Mouse (Mus musculus) liver, embryonic 14.5 days (tissue): ENCODE results near the gene Galntl6. TPM values are rescaled to one million over a fixed set of nuclear protein-coding genes. Genes with fewer than 3 reads are reported as not detected.

ENCODE experiments used
- ATAC-seq: fragments of 200-750 bp; cut with Nextera tagmentation; 2 replicates; pipeline ENCODE4 v1.8.0; 2017; ENCODE audit warnings: moderate number of reproducible peaks, mild to moderate bottlenecking, moderate library complexity; ENCODE audit not compliant: insufficient read depth
- DNase-seq, 3 experiments: peaks; one replicate each; pipeline ENCODE4 v3.0.0-alpha.2; 2012 to 2013; ENCODE audit warnings: low read depth in 3 of 3, low spot score in 3 of 3
- H3K27ac ChIP-seq: fragments of 300-500 bp; sonication (generic); 2 replicates; pipeline ENCODE4 v1.5.1; 2014; ENCODE audit warnings: moderate library complexity, mild to moderate bottlenecking, control low read depth, inconsistent platforms
- H3K27me3 ChIP-seq: fragments of 300-500 bp; sonication (generic); 2 replicates; pipeline ENCODE4 v1.6.1; 2014; ENCODE audit warnings: mild to moderate bottlenecking, low read length, moderate library complexity; ENCODE audit not compliant: control insufficient read depth, insufficient read depth
- H3K36me3 ChIP-seq: fragments of 300-500 bp; sonication (generic); replicated peaks from 2 replicates; pipeline ENCODE4 v1.6.1; 2014; ENCODE audit warnings: low read depth; ENCODE audit not compliant: control insufficient read depth, insufficient read depth
- H3K4me1 ChIP-seq, 2 experiments: fragments of 200-500 bp in 1 of 2; fragments of 300-500 bp in 1 of 2; sonication (generic) in 1 of 2; replicated peaks; 2 replicates each; pipeline ENCODE4 v1.6.1; 2012 to 2014; ENCODE audit warnings: antibody characterized with exemption in 1 of 2, inconsistent platforms in 1 of 2, low read length in 1 of 2; ENCODE audit not compliant: control insufficient read depth in 2 of 2, insufficient read depth in 2 of 2
- H3K4me2 ChIP-seq: fragments of 300-500 bp; sonication (generic); 2 replicates; pipeline ENCODE4 v1.6.1; 2014; ENCODE audit warnings: low read depth, mild to moderate bottlenecking, control low read depth, moderate library complexity
- H3K4me3 ChIP-seq, 2 experiments: fragments of 200-500 bp in 1 of 2; fragments of 300-500 bp in 1 of 2; sonication (generic) in 1 of 2; 2 replicates each; pipeline ENCODE4 v1.5.1; 2012 to 2014; ENCODE audit warnings: low read depth in 2 of 2, low read length in 2 of 2, mild to moderate bottlenecking in 2 of 2, control low read depth in 1 of 2, inconsistent platforms in 1 of 2, moderate library complexity in 1 of 2; ENCODE audit not compliant: insufficient read depth in 1 of 2
- H3K9ac ChIP-seq: fragments of 300-500 bp; sonication (generic); replicated peaks from 2 replicates; pipeline ENCODE4 v1.6.1; 2014; ENCODE audit warnings: mild to moderate bottlenecking, control low read depth, moderate library complexity
- H3K9me3 ChIP-seq: fragments of 300-500 bp; sonication (generic); 2 replicates; pipeline ENCODE4 v1.6.1; 2016; ENCODE audit warnings: low read length, mixed read lengths; ENCODE audit not compliant: control insufficient read depth
- CTCF ChIP-seq: IDR thresholded peaks from 2 replicates; pipeline ENCODE4 v1.5.1; 2016; ENCODE audit warnings: antibody characterized with exemption, low read depth, control low read depth
- EP300 ChIP-seq: IDR thresholded peaks from 2 replicates; pipeline ENCODE4 v1.6.1; 2016; ENCODE audit warnings: antibody characterized with exemption, low read depth
- WGBS: fragments of 180-500 bp; shearing (Covaris S2); extraction: QIAGEN DNeasy Blood & Tissue Kit; methylation state at CpG from one replicate; pipeline ENCODE4 v1.1.7; 2014; ENCODE audit not compliant: insufficient replicate concordance; 5-methylcytosine and 5-hydroxymethylcytosine counted together
- polyA plus RNA-seq, 2 experiments: library from polyadenylated mRNA; depleted of rRNA in 1 of 2; stranded (reverse) in 1 of 2; unstranded in 1 of 2; fragments of >200 nt; fragmentation: Nextera tagmentation in 1 of 2; extraction: Ambion mirVana in 1 of 2; gene quantifications; 2 replicates each; pipeline versions ENCODE4 v1.2.1 to v1.2.3; 2012 to 2014

Gene Galntl6
- polyA plus RNA-seq, 2 experiments = not detected

GRCm38 (mm10) chr8:58913640-58913968 lies 1.2 kb upstream of the Galntl6 start:
- no peaks in the 10 kb centered on the region for H3K9me3 ChIP-seq
- ATAC-seq = no peak
- TF ChIP-seq CTCF (no peak), EP300 (no peak)

GRCm38 (mm10) chr8:58912840-58913639 lies 600 bp upstream of the Galntl6 start:
- H3K27me3 ChIP-seq = peaks cover 11% of the 10 kb centered on the region
- peak overlapping the region; percentile 46 for H3K4me2 ChIP-seq
- 3% methylated on average over 30 of the region's 30 CpGs for WGBS
- ATAC-seq = no peak
- no peak for TF ChIP-seq EP300
- TF ChIP-seq CTCF = no peak
- H3K9ac ChIP-seq = no peak overlapping the region
- H3K4me1 ChIP-seq = no peaks in the 10 kb centered on the region
- H3K27ac ChIP-seq = no peak overlapping the region
- no peaks in the 10 kb centered on the region for H3K36me3 ChIP-seq
- H3K9me3 ChIP-seq = no peaks in the 10 kb centered on the region
- no peak for DNase-seq
- peak overlapping the region; percentile 8 to 22; a peak in 2 of 4 replicates for H3K4me3 ChIP-seq

More at GRCm38 (mm10) chr8:58913640-58913968, 1.2 kb upstream of the Galntl6 start:
- Histone ChIP-seq H3K4me1 (no peaks in the 10 kb centered on the region), H3K9ac (no peak overlapping the region), H3K4me2 (no peak overlapping the region), H3K4me3 (no peak overlapping the region), H3K27ac (no peak overlapping the region), H3K27me3 (peaks cover 11% of the 10 kb centered on the region), H3K36me3 (no peaks in the 10 kb centered on the region)
- no peak for DNase-seq
- WGBS = 66% methylated on average over 2 of the region's 3 CpGs

DNA sequence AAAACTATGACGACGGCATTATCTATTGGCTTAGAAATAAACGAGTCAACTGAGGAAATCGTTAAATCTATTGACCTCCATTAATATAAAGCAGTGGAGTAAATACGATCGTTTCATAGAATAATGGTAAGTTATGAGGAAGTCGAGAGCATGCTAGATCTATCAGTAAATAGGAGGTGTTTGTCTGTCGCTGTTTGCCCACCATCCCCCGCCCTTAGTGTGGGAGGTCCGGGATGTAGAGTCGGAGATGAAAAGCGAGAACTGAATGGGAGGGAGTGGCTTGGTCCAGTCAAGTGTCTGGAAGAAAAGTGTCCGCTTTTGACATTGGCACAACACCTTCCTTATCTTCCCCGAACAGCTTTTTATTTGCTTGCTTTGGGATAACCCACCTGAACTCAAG lies 763 bp downstream of the Galntl6 start, which contains the start of gene BC030500:
Gene BC030500 (plus strand): TSS at position 79 of the 400 bp plus-strand sequence.
- Histone ChIP-seq H3K27me3 (peaks cover 11% of the 10 kb centered on the region), H3K27ac (no peak within 1 kb of the TSS), H3K4me2 (peak within 1 kb of the TSS; percentile 46), H3K4me1 (no peaks in the 10 kb centered on the region), H3K36me3 (no peaks in the 10 kb centered on the region), H3K4me3 (peak within 1 kb of the TSS; percentile 8 to 22; a peak in 2 of 4 replicates), H3K9me3 (no peaks in the 10 kb centered on the region), H3K9ac (no peak within 1 kb of the TSS)
- no peak for DNase-seq
- TF ChIP-seq EP300 = no peak
- TF ChIP-seq CTCF = no peak
- WGBS = 7% methylated on average over 14 of the region's 14 CpGs
- no peak for ATAC-seq

- WGBS = 28% methylated on average over 2 of the region's 2 CpGs
- Histone ChIP-seq H3K27me3 (no peaks in the 10 kb centered on the region), H3K4me3 (no peak overlapping the region), H3K9ac (no peak overlapping the region), H3K4me1 (no peaks in the 10 kb centered on the region), H3K9me3 (no peaks in the 10 kb centered on the region), H3K4me2 (no peak overlapping the region), H3K36me3 (no peaks in the 10 kb centered on the region), H3K27ac (no peak overlapping the region)
- DNase-seq (no peak), ATAC-seq (no peak)
- TF ChIP-seq EP300 (no peak), CTCF (no peak)
Observed at GRCm38 (mm10) chr8:58904465-58904864, 8.0 kb downstream of the Galntl6 start.

GRCm38 (mm10) chr8:58895960-58896359 lies 16.5 kb downstream of the Galntl6 start:
- Histone ChIP-seq H3K36me3 (no peaks in the 10 kb centered on the region), H3K4me2 (no peak overlapping the region), H3K4me1 (no peaks in the 10 kb centered on the region), H3K27me3 (no peaks in the 10 kb centered on the region), H3K9me3 (no peaks in the 10 kb centered on the region), H3K9ac (no peak overlapping the region), H3K27ac (no peak overlapping the region), H3K4me3 (no peak overlapping the region)
- WGBS = 63% methylated on average over 6 of the region's 6 CpGs
- no peak for TF ChIP-seq CTCF
- TF ChIP-seq EP300 = no peak
- ATAC-seq (no peak), DNase-seq (no peak)
